Mouse (Mus musculus): ENCODE data around the gene Tulp1.

DNA sequence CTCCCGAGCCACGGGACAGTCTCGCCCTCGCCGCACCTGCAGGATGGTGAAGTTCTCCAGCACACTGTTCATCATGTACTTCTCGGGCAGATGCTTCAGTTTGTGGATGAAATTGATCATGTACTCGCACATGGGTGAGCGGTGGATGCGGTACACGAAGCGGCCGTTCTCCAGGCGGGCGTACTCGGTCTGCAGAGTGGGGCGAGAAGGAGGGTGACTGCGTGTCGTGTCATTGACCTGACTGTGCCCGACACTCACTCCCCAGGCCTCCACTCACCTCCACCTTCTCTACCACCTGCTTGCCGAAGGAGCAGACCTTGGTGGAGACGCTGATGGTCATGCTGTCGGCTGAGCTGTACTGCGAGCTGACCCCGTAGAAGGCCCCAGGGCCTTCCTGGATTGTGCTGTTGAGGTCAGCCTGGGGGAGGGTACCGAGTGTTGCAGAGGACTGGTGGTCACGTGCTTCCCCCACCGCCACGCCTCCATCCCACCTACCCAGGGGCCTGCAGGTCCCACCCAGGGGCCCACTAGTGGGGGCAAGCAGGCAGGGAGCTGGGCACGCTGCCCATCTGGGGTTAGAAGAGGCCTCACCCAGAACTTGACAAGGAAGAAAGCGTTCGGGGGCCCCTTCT is 32.0 kb downstream of the Tulp1 start:
- TF ChIP-seq CTCF (IDR thresholded peaks at IDR 0.05) (no peak), EP300 (IDR thresholded peaks at IDR 0.05) (no peak)

Data from lung, postnatal 0 days (tissue).